Mouse (Mus musculus) midbrain, embryonic 16.5 days (tissue): Measurements from ENCODE around the gene Oca2. TPM values are rescaled to one million over a fixed set of nuclear protein-coding genes. Genes with fewer than 3 reads are reported as not detected.

Experiments used
- ATAC-seq: fragments of 200-750 bp; cut with Nextera tagmentation; 2 replicates; pipeline ENCODE4 v1.8.0; 2017; ENCODE audit warnings: moderate TSS enrichment
- H3K27ac ChIP-seq: fragments of 300-500 bp; sonication (generic); 2 replicates; pipeline ENCODE4 v1.5.1; 2014; ENCODE audit warnings: mild to moderate bottlenecking, low read length, mixed read lengths
- H3K27me3 ChIP-seq: fragments of 300-500 bp; sonication (generic); 2 replicates; pipeline ENCODE4 v1.6.1; 2014; ENCODE audit warnings: low read depth, low read length, mixed read lengths; ENCODE audit not compliant: control insufficient read depth, insufficient read depth
- H3K36me3 ChIP-seq: fragments of 300-500 bp; sonication (generic); 2 replicates; pipeline ENCODE4 v1.6.1; 2014; ENCODE audit warnings: mild to moderate bottlenecking, low read length, moderate library complexity, mixed read lengths; ENCODE audit not compliant: control insufficient read depth, insufficient read depth
- H3K4me1 ChIP-seq: fragments of 300-500 bp; sonication (generic); 2 replicates; pipeline ENCODE4 v1.6.1; 2014; ENCODE audit warnings: mild to moderate bottlenecking, low read length, mixed read lengths; ENCODE audit not compliant: control insufficient read depth, insufficient read depth
- H3K4me2 ChIP-seq: fragments of 300-500 bp; sonication (generic); 2 replicates; pipeline ENCODE4 v1.6.1; 2014; ENCODE audit warnings: mild to moderate bottlenecking, low read length, mixed read lengths
- H3K4me3 ChIP-seq: fragments of 300-500 bp; sonication (generic); 2 replicates; pipeline ENCODE4 v1.5.1; 2014; ENCODE audit warnings: low read depth, mild to moderate bottlenecking, low read length, moderate library complexity, mixed read lengths
- H3K9ac ChIP-seq: fragments of 300-500 bp; sonication (generic); 2 replicates; pipeline ENCODE4 v1.6.1; 2014; ENCODE audit warnings: low read depth, low read length, mixed read lengths
- H3K9me3 ChIP-seq: fragments of 300-500 bp; sonication (generic); replicated peaks from 2 replicates; pipeline ENCODE4 v1.6.1; 2014; ENCODE audit warnings: mild to moderate bottlenecking, low read length, mixed read lengths; ENCODE audit not compliant: control insufficient read depth, poor library complexity, severe bottlenecking
- WGBS: fragments of 180-500 bp; shearing (Covaris S2); extraction: QIAGEN DNeasy Blood & Tissue Kit; methylation state at CpG from one replicate; pipeline ENCODE4 v1.1.7; 2014; 5-methylcytosine and 5-hydroxymethylcytosine counted together
- polyA plus RNA-seq: library from polyadenylated mRNA; unstranded; fragments of >200 nt; fragmentation: Nextera tagmentation; extraction: Ambion mirVana; gene quantifications from 2 replicates; pipeline ENCODE4 v1.2.1, GENCODE M21; 2015

The Oca2 gene
- 0.21 and 0.31 TPM in 2 replicates for polyA plus RNA-seq

- no peaks in the 10 kb centered on the region for H3K9me3 ChIP-seq
- H3K36me3 ChIP-seq, result no peaks in the 10 kb centered on the region
- no peak within 1 kb of the TSS for H3K4me3 ChIP-seq
- H3K9ac ChIP-seq, result no peak within 1 kb of the TSS
- H3K27ac ChIP-seq, result no peak within 1 kb of the TSS
- no peak within 1 kb of the TSS for H3K4me2 ChIP-seq
- no peaks in the 10 kb centered on the region for H3K27me3 ChIP-seq
- no peaks in the 10 kb centered on the region for H3K4me1 ChIP-seq
- 40% methylated on average over 3 of the region's 3 CpGs for WGBS
- no peak for ATAC-seq
Observed at GRCm38 (mm10) chr7:56239543-56239942, at the start of gene Oca2. Gene Oca2, plus strand, starts transcription at chr7:56239760.

GRCm38 (mm10) chr7:56191041-56191440, 48.5 kb upstream of the Oca2 start:
- Histone ChIP-seq H3K4me3 (no peak overlapping the region), H3K4me1 (no peaks in the 10 kb centered on the region), H3K9me3 (no peaks in the 10 kb centered on the region), H3K27me3 (no peaks in the 10 kb centered on the region), H3K9ac (no peak overlapping the region), H3K4me2 (no peak overlapping the region), H3K36me3 (peaks cover 33% of the 10 kb centered on the region), H3K27ac (no peak overlapping the region)
- WGBS, result 92% methylated on average over 6 of the region's 6 CpGs
- no peak for ATAC-seq

GRCm38 (mm10) chr7:56191661-56192060, 47.9 kb upstream of the Oca2 start:
- ATAC-seq, result no peak
- H3K36me3 ChIP-seq, result peaks cover 33% of the 10 kb centered on the region
- WGBS, result 71% methylated on average over 4 of the region's 4 CpGs
- H3K9ac ChIP-seq, result no peak overlapping the region
- no peaks in the 10 kb centered on the region for H3K9me3 ChIP-seq
- no peaks in the 10 kb centered on the region for H3K27me3 ChIP-seq
- no peak overlapping the region for H3K4me2 ChIP-seq
- no peak overlapping the region for H3K27ac ChIP-seq
- H3K4me3 ChIP-seq, result no peak overlapping the region
- H3K4me1 ChIP-seq, result no peaks in the 10 kb centered on the region

- no peak overlapping the region for H3K9ac ChIP-seq
- no peaks in the 10 kb centered on the region for H3K27me3 ChIP-seq
- no peak overlapping the region for H3K4me3 ChIP-seq
- H3K36me3 ChIP-seq, result peaks cover 41% of the 10 kb centered on the region
- no peak overlapping the region for H3K4me2 ChIP-seq
- H3K4me1 ChIP-seq, result no peaks in the 10 kb centered on the region
- WGBS, result 95% methylated on average over 10 of the region's 10 CpGs
- no peaks in the 10 kb centered on the region for H3K9me3 ChIP-seq
- H3K27ac ChIP-seq, result no peak overlapping the region
- no peak for ATAC-seq
Observed at GRCm38 (mm10) chr7:56201483-56202218, 37.9 kb upstream of the Oca2 start.

- Histone ChIP-seq H3K36me3 (peaks cover 40% of the 10 kb centered on the region), H3K4me3 (no peak overlapping the region), H3K27me3 (no peaks in the 10 kb centered on the region), H3K4me1 (no peaks in the 10 kb centered on the region), H3K27ac (no peak overlapping the region), H3K9ac (no peak overlapping the region), H3K4me2 (no peak overlapping the region), H3K9me3 (no peaks in the 10 kb centered on the region)
- ATAC-seq, result no peak
- WGBS, result 96% methylated on average over 3 of the region's 3 CpGs
Observed at GRCm38 (mm10) chr7:56202843-56203242, 36.7 kb upstream of the Oca2 start.

- WGBS, result 96% methylated on average over 2 of the region's 2 CpGs
- no peak overlapping the region for H3K4me2 ChIP-seq
- H3K9ac ChIP-seq, result no peak overlapping the region
- no peaks in the 10 kb centered on the region for H3K9me3 ChIP-seq
- no peak for ATAC-seq
- H3K36me3 ChIP-seq, result peaks cover 37% of the 10 kb centered on the region
- H3K27ac ChIP-seq, result no peak overlapping the region
- H3K4me1 ChIP-seq, result no peaks in the 10 kb centered on the region
- no peak overlapping the region for H3K4me3 ChIP-seq
- H3K27me3 ChIP-seq, result no peaks in the 10 kb centered on the region
Observed at GRCm38 (mm10) chr7:56203286-56203685, 36.3 kb upstream of the Oca2 start.

- Histone ChIP-seq H3K9me3 (no peaks in the 10 kb centered on the region), H3K9ac (no peak overlapping the region), H3K27ac (no peak overlapping the region), H3K4me2 (no peak overlapping the region), H3K4me3 (no peak overlapping the region), H3K36me3 (peaks cover 38% of the 10 kb centered on the region), H3K27me3 (no peaks in the 10 kb centered on the region), H3K4me1 (no peaks in the 10 kb centered on the region)
- 36% methylated on average over 3 of the region's 3 CpGs for WGBS
- no peak for ATAC-seq
Observed at GRCm38 (mm10) chr7:56204877-56205276, 34.7 kb upstream of the Oca2 start.

GRCm38 (mm10) chr7:56220811-56221210, 18.7 kb upstream of the Oca2 start:
- no peak overlapping the region for H3K4me2 ChIP-seq
- 86% methylated on average over 6 of the region's 6 CpGs for WGBS
- no peak overlapping the region for H3K4me3 ChIP-seq
- H3K9ac ChIP-seq, result no peak overlapping the region
- no peak for ATAC-seq
- H3K27me3 ChIP-seq, result no peaks in the 10 kb centered on the region
- H3K9me3 ChIP-seq, result no peaks in the 10 kb centered on the region
- no peak overlapping the region for H3K27ac ChIP-seq
- peaks cover 41% of the 10 kb centered on the region for H3K36me3 ChIP-seq
- no peaks in the 10 kb centered on the region for H3K4me1 ChIP-seq

- Histone ChIP-seq H3K4me2 (no peak overlapping the region), H3K4me3 (no peak overlapping the region), H3K4me1 (no peaks in the 10 kb centered on the region), H3K36me3 (peaks cover 4% of the 10 kb centered on the region), H3K27me3 (no peaks in the 10 kb centered on the region), H3K9ac (no peak overlapping the region), H3K27ac (peak overlapping the region; percentile 13; the same call in 1 of the 2 replicates), H3K9me3 (no peaks in the 10 kb centered on the region)
- 12% methylated on average over 5 of the region's 5 CpGs for WGBS
- peak; percentile 70 for ATAC-seq
Observed at GRCm38 (mm10) chr7:56235794-56236423, 3.7 kb upstream of the Oca2 start.
